Mouse (Mus musculus) C2C12 (cell line): ENCODE results near the gene Slc7a8. TPM values are rescaled to one million over a fixed set of nuclear protein-coding genes. Genes with fewer than 3 reads are reported as not detected.

ENCODE experiments used
- H3K27me3 ChIP-seq: one replicate; pipeline ENCODE4 v1.6.1; 2011; ENCODE audit not compliant: control insufficient read depth, insufficient read depth, insufficient read length
- H3K36me3 ChIP-seq: one replicate; pipeline ENCODE4 v1.6.1; 2011; ENCODE audit not compliant: control insufficient read depth, insufficient read depth
- H3K4me3 ChIP-seq: one replicate; pipeline ENCODE4 v1.5.1; 2011; ENCODE audit warnings: mild to moderate bottlenecking, control low read depth; ENCODE audit not compliant: poor library complexity, insufficient read depth, severe bottlenecking
- H3K79me2 ChIP-seq: one replicate; pipeline ENCODE4 v1.6.1; 2011; ENCODE audit not compliant: control insufficient read depth, insufficient read depth
- H3K79me3 ChIP-seq: one replicate; pipeline ENCODE4 v1.6.1; 2011; ENCODE audit warnings: low read depth, control low read depth
- H3ac ChIP-seq: one replicate; pipeline ENCODE3; 2011; ENCODE audit warnings: low read depth; ENCODE audit not compliant: control insufficient read depth, insufficient read length
- CEBPB ChIP-seq: IDR thresholded peaks from one replicate; pipeline ENCODE4 v1.6.1; 2011; ENCODE audit warnings: low read depth, mild to moderate bottlenecking, control low read depth, moderate library complexity
- CTCF ChIP-seq: IDR thresholded peaks from one replicate; pipeline ENCODE4 v1.5.1; 2011; ENCODE audit not compliant: control insufficient read depth, insufficient read depth, insufficient read length
- FOSL1 ChIP-seq: IDR thresholded peaks from one replicate; pipeline ENCODE4 v1.8.0; 2011; ENCODE audit warnings: mild to moderate bottlenecking, low read length; ENCODE audit not compliant: poor library complexity, insufficient read depth, severe bottlenecking
- MAX ChIP-seq: IDR thresholded peaks from one replicate; pipeline ENCODE4 v1.6.1; 2011; ENCODE audit warnings: mild to moderate bottlenecking, control low read depth
- MYOD1 ChIP-seq: IDR thresholded peaks from one replicate; pipeline ENCODE4 v1.6.1; 2011; ENCODE audit warnings: low read depth; ENCODE audit not compliant: control insufficient read depth, insufficient read length
- MYOG ChIP-seq: IDR thresholded peaks from one replicate; pipeline ENCODE4 v1.6.1; 2011; ENCODE audit not compliant: control insufficient read depth, insufficient read length; ENCODE audit errors: extremely low read depth
- USF1 ChIP-seq: IDR thresholded peaks from one replicate; pipeline ENCODE4 v1.6.1; 2011; ENCODE audit warnings: low read depth, mild to moderate bottlenecking, control low read depth, moderate library complexity
- polyA plus RNA-seq: library from polyadenylated mRNA; unstranded; fragments of >200 nt; fragmentation: generic; extraction: Trizol; gene quantifications from one replicate; pipeline ENCODE4 v1.2.1, GENCODE M21; 2012; ENCODE audit warnings: missing spikeins

Gene Slc7a8
- polyA plus RNA-seq, 1 experiment, result not detected

DNA sequence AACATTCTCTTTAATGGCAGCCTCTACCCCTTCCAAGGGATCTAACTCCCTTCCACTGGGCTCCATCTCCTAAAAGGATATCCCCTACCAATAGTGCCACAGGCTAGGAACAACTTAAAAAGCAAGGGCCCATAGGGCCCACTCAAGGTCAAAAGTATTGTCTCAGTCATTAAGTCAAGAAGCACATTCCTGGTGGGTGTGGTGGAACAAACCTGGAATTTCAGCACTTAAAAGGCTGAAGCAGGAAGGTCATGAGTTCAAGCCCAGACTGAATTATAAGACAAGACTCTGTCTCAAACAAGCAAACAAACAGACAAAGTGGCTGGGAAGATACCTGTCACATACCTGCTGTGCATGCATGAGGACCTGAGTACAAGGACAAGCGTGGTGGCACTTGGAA is 14.2 kb upstream of the Slc7a8 start:
- Histone ChIP-seq H3K79me3 (no peaks in the 10 kb centered on the region), H3K36me3 (no peaks in the 10 kb centered on the region), H3K79me2 (no peaks in the 10 kb centered on the region), H3K4me3 (no peak overlapping the region), H3ac (no peak overlapping the region), H3K27me3 (peaks cover 44% of the 10 kb centered on the region)
- TF ChIP-seq MYOG, result no peak
- TF ChIP-seq USF1, result no peak
- no peak for TF ChIP-seq MYOD1
- no peak for TF ChIP-seq CTCF
- TF ChIP-seq MAX, result no peak
- TF ChIP-seq CEBPB, result no peak
- TF ChIP-seq FOSL1, result no peak

DNA sequence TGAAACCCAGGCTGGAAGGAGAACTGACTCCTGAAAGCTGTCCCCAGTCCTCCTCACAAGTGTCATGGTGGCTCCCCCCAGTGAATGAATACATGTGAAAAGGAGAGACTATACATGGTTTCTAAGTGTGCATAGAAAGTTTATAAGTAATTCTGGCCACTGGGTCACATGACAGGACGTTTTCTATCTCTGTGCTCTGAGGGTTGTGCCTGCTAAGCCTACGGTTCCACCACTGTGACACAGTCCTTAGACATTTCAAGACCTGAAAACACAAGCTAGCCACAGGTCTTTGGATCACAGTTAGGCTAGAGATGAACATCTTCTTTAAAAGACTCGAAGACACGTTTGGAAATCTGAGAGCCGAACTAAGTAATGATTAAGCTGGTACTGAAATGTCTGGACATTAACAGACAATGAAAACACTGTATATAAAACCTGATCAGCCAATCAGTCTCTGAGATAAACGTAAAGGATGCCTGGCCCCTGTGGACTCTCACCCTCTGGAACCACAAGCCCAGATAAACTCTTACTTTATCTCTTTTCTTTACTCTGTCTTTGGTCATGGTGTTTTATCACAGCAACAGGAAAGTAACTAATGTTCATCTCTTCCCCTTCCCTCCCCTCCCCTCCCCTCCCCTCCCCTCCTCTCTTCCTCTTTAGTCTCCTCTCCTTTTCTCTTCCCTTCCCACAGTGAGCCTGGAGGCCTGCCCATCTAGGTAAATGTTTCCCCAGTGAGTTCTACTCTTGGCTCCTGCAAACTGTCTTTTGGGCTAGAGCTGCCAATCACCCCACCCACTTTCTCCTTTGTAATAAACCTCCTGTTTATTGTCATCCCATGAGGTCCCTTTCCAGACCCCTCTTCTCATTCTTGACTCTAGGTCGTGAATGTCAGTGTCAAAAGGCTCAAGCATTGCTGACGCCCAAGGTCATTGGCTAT is 12.4 kb upstream of the Slc7a8 start:
- Histone ChIP-seq H3K4me3 (no peak overlapping the region), H3K36me3 (no peaks in the 10 kb centered on the region), H3ac (no peak overlapping the region), H3K79me2 (no peaks in the 10 kb centered on the region), H3K27me3 (peaks cover 36% of the 10 kb centered on the region), H3K79me3 (no peaks in the 10 kb centered on the region)
- TF ChIP-seq USF1, result no peak
- TF ChIP-seq CTCF, result no peak
- no peak for TF ChIP-seq CEBPB
- TF ChIP-seq FOSL1, result no peak
- TF ChIP-seq MAX, result no peak
- no peak for TF ChIP-seq MYOD1
- no peak for TF ChIP-seq MYOG

DNA sequence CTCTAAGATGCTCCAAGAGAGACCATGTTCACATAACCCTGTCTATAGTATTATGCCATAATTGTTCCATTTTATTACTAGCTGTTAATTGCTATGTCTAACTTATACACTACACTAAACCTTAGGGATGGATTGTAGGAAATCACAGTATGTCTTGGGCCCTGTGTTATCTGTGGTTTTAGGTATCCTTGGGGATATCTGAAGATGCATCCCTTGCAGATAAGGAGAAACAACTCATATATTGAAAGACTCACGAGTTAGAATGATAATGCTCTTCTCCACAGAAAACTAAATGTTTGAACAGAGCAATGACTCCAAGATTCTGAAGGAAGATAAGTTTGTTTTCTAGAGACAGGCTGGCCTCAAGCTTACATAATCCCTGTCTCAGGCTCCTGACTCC is 11.6 kb upstream of the Slc7a8 start:
- H3K4me3 ChIP-seq, result no peak overlapping the region
- TF ChIP-seq MYOG (no peak), MAX (no peak), CEBPB (no peak), MYOD1 (no peak), CTCF (no peak), USF1 (no peak), FOSL1 (no peak)
- no peak overlapping the region for H3ac ChIP-seq
- H3K79me2 ChIP-seq, result no peaks in the 10 kb centered on the region
- H3K27me3 ChIP-seq, result peaks cover 30% of the 10 kb centered on the region
- H3K36me3 ChIP-seq, result no peaks in the 10 kb centered on the region
- H3K79me3 ChIP-seq, result no peaks in the 10 kb centered on the region

DNA sequence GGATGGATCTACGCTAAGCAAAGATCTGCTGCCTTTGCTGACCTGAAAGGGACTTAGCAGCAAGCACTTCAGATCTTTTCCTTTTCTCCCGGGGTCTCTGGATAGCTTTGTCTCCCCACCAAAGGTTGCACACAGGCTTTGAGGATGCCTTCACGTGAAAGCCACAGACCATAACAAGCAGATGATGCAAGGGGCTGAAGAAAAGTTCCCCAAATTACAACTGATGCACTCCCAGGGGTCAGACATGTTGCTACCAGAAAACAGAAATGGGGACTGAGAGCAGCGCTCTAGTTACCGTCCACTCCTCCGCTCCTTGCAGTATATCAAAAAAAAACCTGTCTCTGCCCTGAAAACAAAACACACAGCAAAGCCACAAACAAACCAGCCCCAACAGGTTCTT is 10.4 kb upstream of the Slc7a8 start:
- TF ChIP-seq CEBPB, result no peak
- no peak for TF ChIP-seq MYOD1
- TF ChIP-seq FOSL1, result no peak
- H3K4me3 ChIP-seq, result no peak overlapping the region
- H3K79me3 ChIP-seq, result no peaks in the 10 kb centered on the region
- H3K27me3 ChIP-seq, result peaks cover 22% of the 10 kb centered on the region
- H3ac ChIP-seq, result no peak overlapping the region
- no peaks in the 10 kb centered on the region for H3K79me2 ChIP-seq
- no peaks in the 10 kb centered on the region for H3K36me3 ChIP-seq

DNA sequence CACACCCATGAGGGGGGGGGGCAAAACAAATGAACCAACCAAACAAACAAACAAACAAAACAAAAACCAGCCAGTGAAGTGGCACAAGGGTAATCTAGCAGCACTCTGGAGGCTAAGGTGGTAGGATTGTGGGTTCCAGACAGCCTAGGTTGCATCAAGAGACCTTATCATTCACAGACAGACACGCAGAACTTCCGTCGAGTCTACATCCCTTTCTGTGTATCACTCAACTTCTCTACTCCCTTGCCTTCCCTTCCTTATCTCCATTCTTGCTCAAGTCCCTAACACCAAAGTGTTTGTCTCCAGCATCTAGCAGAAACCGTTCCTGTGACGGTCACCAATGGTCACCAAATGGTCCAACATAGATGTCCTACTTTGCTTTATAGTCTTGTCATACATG is 6.5 kb upstream of the Slc7a8 start:
- H3K27me3 ChIP-seq, result peaks cover 3% of the 10 kb centered on the region
- no peak overlapping the region for H3K4me3 ChIP-seq
- no peaks in the 10 kb centered on the region for H3K36me3 ChIP-seq
- no peaks in the 10 kb centered on the region for H3K79me2 ChIP-seq
- H3K79me3 ChIP-seq, result no peaks in the 10 kb centered on the region
- TF ChIP-seq MYOD1, result no peak
- TF ChIP-seq MAX, result no peak
- no peak for TF ChIP-seq CTCF
- no peak for TF ChIP-seq CEBPB
- no peak for TF ChIP-seq USF1
- no peak for TF ChIP-seq FOSL1
- no peak for TF ChIP-seq MYOG
- no peak overlapping the region for H3ac ChIP-seq

DNA sequence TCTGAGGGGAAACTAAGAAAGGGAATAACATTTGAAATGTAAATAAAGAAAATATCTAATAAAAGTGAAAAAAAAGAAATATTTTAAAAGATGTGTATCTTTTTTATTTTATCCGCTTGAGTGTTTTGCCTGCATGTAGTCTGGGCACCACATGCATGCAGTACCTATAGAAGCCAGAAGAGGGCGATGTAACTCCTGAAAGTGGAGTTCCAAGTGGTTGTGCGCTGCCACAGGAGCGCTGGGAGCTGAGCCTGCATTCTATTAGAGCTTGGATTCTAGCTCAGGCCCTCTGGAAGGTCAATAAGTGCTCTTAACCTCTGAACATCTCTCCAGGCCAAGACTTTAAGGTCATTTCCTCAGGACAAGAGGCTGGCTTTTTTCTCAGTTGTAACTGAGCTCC is 5.5 kb upstream of the Slc7a8 start:
- Histone ChIP-seq H3K79me2 (no peaks in the 10 kb centered on the region), H3K36me3 (no peaks in the 10 kb centered on the region), H3K79me3 (no peaks in the 10 kb centered on the region), H3ac (no peak overlapping the region), H3K4me3 (no peak overlapping the region), H3K27me3 (peaks cover 3% of the 10 kb centered on the region)
- TF ChIP-seq CTCF (no peak), USF1 (no peak), MYOG (no peak), CEBPB (no peak), FOSL1 (no peak), MYOD1 (no peak), MAX (no peak)
